Mouse (Mus musculus) common myeloid progenitor, adult 5-6 weeks (primary cell): Measurements from ENCODE around the gene Zyg11b. TPM values are rescaled to one million over a fixed set of nuclear protein-coding genes. Genes with fewer than 3 reads are reported as not detected.

Source experiments
- ATAC-seq: replicated peaks from 2 replicates; pipeline ENCODE4 v1.8.0; 2016; ENCODE audit warnings: low read depth, mild to moderate bottlenecking, moderate TSS enrichment, inconsistent platforms; ENCODE audit not compliant: poor library complexity, severe bottlenecking
- total RNA-seq: library from RNA; stranded (forward); fragments of 200-1000, 187-1606 nt; gene quantifications from 2 replicates; pipeline ENCODE4 v1.2.3, GENCODE M21; 2017

Gene Zyg11b
- total RNA-seq, 1 experiment from 2014 or later = 26.6 TPM

GRCm38 (mm10) chr4:108204629-108205028 lies 96.3 kb downstream of the Zyg11b start:
- ATAC-seq = no peak

DNA sequence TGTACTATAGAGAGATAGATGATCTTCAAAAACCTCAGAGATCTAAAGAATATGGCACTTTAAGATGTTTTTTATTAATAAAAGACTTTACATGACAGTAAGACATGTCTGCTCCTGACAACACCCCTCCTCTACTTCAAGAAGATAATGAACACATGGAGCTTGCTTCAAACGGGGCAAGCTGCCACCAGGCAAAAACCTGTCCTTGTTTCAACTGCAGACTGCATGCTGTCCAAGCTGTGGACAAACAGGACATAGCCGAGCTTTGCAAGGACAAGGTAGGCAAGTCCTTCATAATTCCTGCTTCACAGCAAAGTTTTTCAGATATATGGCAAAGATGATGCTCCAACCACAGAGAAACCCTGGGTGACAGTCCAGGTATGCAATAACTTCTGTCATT lies 101.7 kb downstream of the Zyg11b start:
- no peak for ATAC-seq

DNA sequence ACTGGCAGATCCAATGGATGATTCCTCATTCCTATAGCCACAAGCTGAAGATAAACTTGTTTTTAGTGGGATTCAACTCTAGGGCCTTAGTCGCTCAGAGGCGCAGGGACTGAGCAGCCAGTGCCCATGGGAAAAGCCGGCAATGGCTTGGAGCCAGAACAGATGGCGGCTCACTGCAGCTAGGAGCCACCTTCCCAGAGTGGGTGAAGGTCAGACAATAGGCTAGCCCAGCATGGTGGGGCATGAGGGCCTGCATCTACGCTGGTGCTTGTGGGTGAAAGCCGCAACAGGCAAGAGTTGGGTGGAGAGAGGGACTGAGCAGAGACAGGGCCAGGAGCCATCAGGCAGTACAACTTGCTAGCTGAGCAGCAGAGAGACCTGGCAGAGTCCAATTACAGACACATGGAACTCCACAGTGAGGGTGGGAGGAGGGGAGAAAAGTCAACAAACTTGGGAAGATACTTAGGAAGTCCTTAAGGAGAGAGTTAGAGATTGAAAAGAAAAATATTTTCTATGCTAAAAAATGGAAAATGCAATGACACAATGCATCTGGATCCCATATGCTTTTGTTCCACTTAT lies 104.5 kb downstream of the Zyg11b start:
- no peak for ATAC-seq

GRCm38 (mm10) chr4:108192821-108193323 lies 108.0 kb downstream of the Zyg11b start:
- no peak for ATAC-seq

- ATAC-seq = no peak
Measured at GRCm38 (mm10) chr4:108182278-108182677, 118.6 kb downstream of the Zyg11b start.

Other genes starting within 250 kb of the Zyg11b start
- gene Podn, start 204.7 kb downstream of the Zyg11b start, total RNA-seq = not detected in 2 replicates
- 174 and 175 TPM in 2 replicates for gene Scp2, start 156.1 kb downstream of the Zyg11b start, total RNA-seq
- not detected in 2 replicates for gene Echdc2, start 135.7 kb downstream of the Zyg11b start, total RNA-seq
- gene Zyg11a, start 83.0 kb downstream of the Zyg11b start, total RNA-seq = not detected in 2 replicates
- gene Coa7, start 27.0 kb upstream of the Zyg11b start, total RNA-seq = 6.2 and 35.8 TPM in 2 replicates
- gene Shisal2a, start 82.3 kb upstream of the Zyg11b start, total RNA-seq = not detected in 2 replicates
- gene Gpx7, start 105.9 kb upstream of the Zyg11b start, total RNA-seq = 0.14 and 1.8 TPM in 2 replicates
- 61.8 and 73.6 TPM in 2 replicates for gene Tut4, start 158.3 kb upstream of the Zyg11b start, total RNA-seq